Mouse (Mus musculus) T-helper 17 cell (primary cell): ENCODE results near the gene Sept8.

Experiments
- in situ Hi-C, 2 experiments: fragments of 300-600 bp; cut with MboI, MseI; formaldehyde crosslinking; loops; 1 replicate in 1 of 2; 2 replicates in 1 of 2; pipeline ENCODE4 v1.15.1; 2025; ENCODE audit warnings: high pct_unique_total_duplicates in 2 of 2

The Sept8 gene

DNA sequence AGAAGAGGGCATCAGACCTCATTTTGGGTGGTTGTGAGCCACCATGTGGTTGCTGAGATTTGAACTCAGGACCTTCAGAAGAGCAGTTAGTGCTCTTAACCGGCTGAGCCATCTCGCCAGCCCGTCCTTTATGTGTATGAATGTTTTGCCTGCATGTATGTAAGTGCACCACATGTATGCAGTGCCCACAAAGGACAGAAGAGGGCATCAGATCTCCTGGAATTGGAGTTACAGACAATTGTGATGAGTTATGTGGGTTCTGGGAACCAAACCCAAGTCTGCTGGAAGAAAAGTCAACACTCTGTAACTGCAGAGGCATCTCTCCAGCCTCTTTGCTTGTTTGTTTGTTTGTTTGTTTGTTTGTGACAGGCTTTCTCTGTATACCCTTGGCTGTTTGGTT is 61.5 kb downstream of the Sept8 start:
- in situ Hi-C loops: loop anchor here in 1 of 2 experiments (10.0 kb wide), 1 partner anchor 1884 kb away; the partner anchor contains the start of genes Atox1 and G3bp1

DNA sequence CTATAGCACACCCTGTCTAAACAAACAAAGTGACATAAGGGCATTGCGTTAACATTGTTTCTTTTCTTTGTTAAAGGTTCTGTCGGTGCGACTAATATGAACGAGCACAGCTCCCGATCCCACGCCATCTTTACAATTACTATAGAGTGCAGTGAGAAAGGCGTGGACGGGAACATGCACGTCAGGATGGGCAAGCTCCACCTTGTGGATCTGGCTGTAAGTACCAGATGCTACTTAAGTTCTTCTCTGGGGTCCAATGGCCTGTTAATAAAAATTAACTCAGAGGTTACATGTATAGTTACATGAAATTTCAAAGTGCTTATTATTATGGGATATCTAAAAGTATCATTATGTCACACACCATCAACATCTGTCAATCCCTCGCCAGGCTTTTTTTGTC is 64.1 kb downstream of the Sept8 start:
- in situ Hi-C loops: loop anchor here in 1 of 2 experiments (10.0 kb wide), 1 partner anchor 1882 kb away; the partner anchor contains the start of genes Atox1 and G3bp1

GRCm38 (mm10) chr11:53584849-53585248 is 65.8 kb downstream of the Sept8 start:
- in situ Hi-C loops: loop anchor here in 1 of 2 experiments (5.0 to 10.0 kb wide), 3 partner anchors 42 to 1880 kb away; partner anchors contain the start of genes Atox1 and G3bp1

DNA sequence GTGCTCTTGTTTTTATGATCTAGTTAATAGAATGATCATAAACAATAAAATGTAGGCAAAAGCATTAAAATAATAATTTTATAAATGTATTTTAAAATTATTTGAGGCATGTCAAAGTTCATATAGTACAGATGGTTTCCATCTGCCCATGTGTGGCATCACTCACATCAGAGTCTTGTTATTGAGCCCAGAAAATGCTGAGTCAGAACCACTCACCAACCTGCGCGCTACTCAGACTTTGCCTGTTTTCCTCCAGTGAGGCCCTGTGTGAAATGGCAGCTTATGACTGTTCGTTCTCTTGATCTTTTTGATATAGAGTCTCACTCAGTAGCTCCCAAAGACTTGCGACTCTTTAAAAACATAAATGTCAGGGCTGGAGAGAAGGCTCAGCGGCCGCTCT is 66.5 kb downstream of the Sept8 start:
- in situ Hi-C loops: loop anchor here in 1 of 2 experiments (5.0 to 10.0 kb wide), 3 partner anchors 42 to 1879 kb away; partner anchors contain the start of genes Atox1 and G3bp1

GRCm38 (mm10) chr11:53588279-53588678 is 69.2 kb downstream of the Sept8 start:
- in situ Hi-C loops: loop anchor here in 1 of 2 experiments (5.0 to 10.0 kb wide), 3 partner anchors 39 to 1877 kb away; partner anchors contain the start of genes Atox1 and G3bp1

GRCm38 (mm10) chr11:53590368-53590768 is 71.3 kb downstream of the Sept8 start:
- in situ Hi-C loops: no loop called here

- in situ Hi-C loops: no loop called here
Measured at GRCm38 (mm10) chr11:53591116-53591515, 72.1 kb downstream of the Sept8 start.
